Mouse (Mus musculus) lung, adult 2 months (tissue): Measurements from ENCODE around the gene Smyd1.

Experiments
- CTCF ChIP-seq: fragments of 200-500 bp; IDR thresholded peaks from 2 replicates; pipeline ENCODE4 v1.5.1; 2011; ENCODE audit warnings: mild to moderate bottlenecking, low read length, control low read depth; ENCODE audit not compliant: insufficient read depth
- POLR2A ChIP-seq: fragments of 200-500 bp; IDR thresholded peaks from 2 replicates; pipeline ENCODE4 v1.6.1; 2011; ENCODE audit warnings: low read depth, mild to moderate bottlenecking, control low read depth, low read length, borderline replicate concordance; ENCODE audit errors: extremely low read depth

- TF ChIP-seq CTCF (no peak), POLR2A (no peak)
Measured at GRCm38 (mm10) chr6:71330486-71330885, 8.5 kb upstream of the Smyd1 start.
